Mouse (Mus musculus): Measurements from ENCODE around the gene Adal.

Gene Adal

GRCm38 (mm10) chr2:121178828-121179479, 38.7 kb downstream of the Adal start:
- no peak for DNase-seq (ENCODE audit: low read depth, low spot score)

GRCm38 (mm10) chr2:121183431-121183830, 43.2 kb downstream of the Adal start:
- DNase-seq (ENCODE audit: low read depth, low spot score) = no peak

GRCm38 (mm10) chr2:121184142-121184541, 43.9 kb downstream of the Adal start:
- DNase-seq (ENCODE audit: low read depth, low spot score) = no peak

- no peak for DNase-seq (ENCODE audit: low read depth, low spot score)
Measured at GRCm38 (mm10) chr2:121188530-121188929, 48.3 kb downstream of the Adal start.

- DNase-seq (ENCODE audit: low read depth, low spot score) = no peak
Measured at GRCm38 (mm10) chr2:121195466-121195865, 55.2 kb downstream of the Adal start.

- no peak for DNase-seq (ENCODE audit: low read depth, low spot score)
Measured at GRCm38 (mm10) chr2:121204276-121204675, 64.0 kb downstream of the Adal start.

Data from mesoderm, embryonic 11.5 days (tissue).